Mouse (Mus musculus) heart, embryonic 13.5 days (tissue): Measurements from ENCODE around the gene Il13. TPM values are rescaled to one million over a fixed set of nuclear protein-coding genes. Genes with fewer than 3 reads are reported as not detected.

Experiments used
- ATAC-seq: fragments of 200-750 bp; cut with Nextera tagmentation; 2 replicates; pipeline ENCODE4 v1.8.0; 2017; ENCODE audit warnings: moderate TSS enrichment; ENCODE audit not compliant: insufficient number of reproducible peaks, low FRiP score, low TSS enrichment; ENCODE audit errors: extremely low read depth
- H3K27ac ChIP-seq: fragments of 300-500 bp; sonication (generic); replicated peaks from 2 replicates; pipeline ENCODE4 v1.5.1; 2015; ENCODE audit warnings: moderate library complexity, mild to moderate bottlenecking, inconsistent platforms
- H3K27me3 ChIP-seq: fragments of 300-500 bp; sonication (generic); replicated peaks from 2 replicates; pipeline ENCODE4 v1.6.1; 2015; ENCODE audit warnings: mild to moderate bottlenecking, inconsistent platforms
- H3K36me3 ChIP-seq: fragments of 300-500 bp; sonication (generic); 2 replicates; pipeline ENCODE4 v1.6.1; 2015; ENCODE audit warnings: mild to moderate bottlenecking, inconsistent platforms
- H3K4me1 ChIP-seq: fragments of 300-500 bp; sonication (generic); 2 replicates; pipeline ENCODE4 v1.6.1; 2015; ENCODE audit warnings: inconsistent platforms
- H3K4me2 ChIP-seq: fragments of 300-500 bp; sonication (generic); 2 replicates; pipeline ENCODE4 v1.6.1; 2015; ENCODE audit warnings: inconsistent platforms, mild to moderate bottlenecking, moderate library complexity
- H3K4me3 ChIP-seq: fragments of 300-500 bp; sonication (generic); 2 replicates; pipeline ENCODE4 v1.5.1; 2015; ENCODE audit warnings: moderate library complexity, mild to moderate bottlenecking, inconsistent platforms
- H3K9ac ChIP-seq: fragments of 300-500 bp; sonication (generic); 2 replicates; pipeline ENCODE4 v1.6.1; 2015; ENCODE audit warnings: inconsistent platforms, mild to moderate bottlenecking, moderate library complexity
- H3K9me3 ChIP-seq: fragments of 300-500 bp; sonication (generic); 2 replicates; pipeline ENCODE4 v1.6.1; 2016; ENCODE audit warnings: inconsistent platforms
- WGBS: fragments of 180-500 bp; shearing (Covaris S2); methylation state at CpG from one replicate; pipeline ENCODE4 v1.1.7; 2015; ENCODE audit warnings: mixed read lengths; 5-methylcytosine and 5-hydroxymethylcytosine counted together
- polyA plus RNA-seq: library from polyadenylated mRNA; unstranded; fragments of >200 nt; fragmentation: Nextera tagmentation; extraction: Ambion mirVana; gene quantifications from 2 replicates; pipeline ENCODE4 v1.2.1, GENCODE M21; 2015

The Il13 gene
- polyA plus RNA-seq = not detected in 2 replicates

DNA sequence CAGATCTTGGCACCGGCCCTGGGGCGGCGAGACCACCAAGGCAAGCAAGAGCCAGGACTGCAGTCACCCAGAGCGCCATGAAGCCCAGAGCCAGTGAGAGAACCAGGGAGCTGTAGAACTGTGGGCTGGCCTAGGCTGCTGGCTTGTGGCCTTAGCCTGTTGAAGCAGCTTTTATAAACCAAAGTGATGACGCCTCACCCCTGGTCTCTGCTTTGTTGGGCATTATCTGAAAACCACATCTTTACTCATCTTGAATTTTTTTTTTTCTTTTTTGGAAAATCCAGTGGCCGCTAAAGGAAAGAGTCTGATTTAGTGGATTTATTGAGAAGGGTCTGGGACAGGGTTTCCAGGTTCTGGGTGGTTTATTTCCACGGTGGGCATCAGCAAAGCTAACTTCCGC is at the start of gene Il13:
Gene Il13 (minus strand): TSS at position 147 of the 400 bp plus-strand sequence.
- Histone ChIP-seq H3K4me2 (no peak within 1 kb of the TSS), H3K9me3 (no peaks in the 10 kb centered on the region), H3K4me1 (peaks cover 18% of the 10 kb centered on the region), H3K27me3 (peaks cover 42% of the 10 kb centered on the region), H3K9ac (no peak within 1 kb of the TSS), H3K27ac (no peak within 1 kb of the TSS), H3K36me3 (no peaks in the 10 kb centered on the region), H3K4me3 (no peak within 1 kb of the TSS)
- whole genome bisulfite sequencing = 83% methylated on average over 8 of the region's 8 CpGs
- no peak for ATAC-seq

DNA sequence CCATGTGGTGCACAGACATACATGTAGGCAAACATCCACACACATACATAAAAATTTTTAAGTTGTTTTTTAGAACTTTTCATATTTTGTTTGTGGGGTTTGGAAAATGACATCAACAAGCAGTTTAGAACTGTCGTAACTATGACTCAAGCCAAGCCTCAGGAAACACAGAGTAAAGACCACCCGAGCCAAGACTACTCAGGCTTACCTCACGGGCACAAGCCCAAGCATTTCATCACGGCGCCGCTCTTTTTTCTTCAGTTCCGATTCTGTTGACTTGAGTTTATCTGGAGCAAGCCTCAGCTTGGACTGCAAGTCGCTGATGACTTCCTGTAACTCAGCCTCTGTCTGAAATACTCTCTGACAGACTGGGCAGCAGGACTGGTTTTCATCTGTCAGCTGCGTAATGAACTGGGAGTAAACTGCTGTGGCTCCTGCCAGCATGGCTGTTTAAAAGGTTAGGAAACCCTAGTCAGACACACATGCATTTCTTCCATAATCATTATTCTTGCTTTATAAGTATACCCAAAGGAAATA is 48.6 kb upstream of the Il13 start:
- peaks cover 52% of the 10 kb centered on the region for H3K36me3 ChIP-seq
- no peak; the same call in 1 of the 2 replicates for ATAC-seq
- 38% methylated on average over 9 of the region's 9 CpGs for WGBS
- no peak overlapping the region for H3K9ac ChIP-seq
- H3K27me3 ChIP-seq = no peaks in the 10 kb centered on the region
- peaks cover 23% of the 10 kb centered on the region for H3K4me1 ChIP-seq
- no peaks in the 10 kb centered on the region for H3K9me3 ChIP-seq
- H3K4me2 ChIP-seq = peak overlapping the region; percentile 30
- peak overlapping the region; percentile 75 for H3K27ac ChIP-seq
- H3K4me3 ChIP-seq = no peak overlapping the region

DNA sequence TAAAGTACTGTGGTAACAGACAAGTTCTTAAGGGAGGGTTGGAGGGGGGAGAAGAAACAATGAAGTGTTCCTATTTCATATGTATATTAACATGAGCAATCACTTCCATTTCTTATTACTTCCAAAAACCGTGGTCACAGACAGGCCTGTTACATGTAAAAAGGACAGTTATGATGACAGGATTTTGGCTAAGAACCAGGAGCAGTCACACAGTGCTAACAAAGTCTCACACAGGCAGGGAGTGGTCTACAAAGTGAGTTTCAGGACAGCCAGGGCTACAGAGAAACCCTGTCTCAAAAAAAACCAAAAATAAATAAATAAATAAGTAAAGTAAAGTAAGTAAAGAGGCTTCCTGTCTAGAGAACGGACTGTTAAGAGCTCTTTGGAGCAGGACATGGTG is 47.7 kb upstream of the Il13 start:
- Histone ChIP-seq H3K9ac (no peak overlapping the region), H3K4me3 (no peak overlapping the region), H3K4me2 (peak overlapping the region; percentile 29; the same call in 1 of the 2 replicates), H3K36me3 (peaks cover 52% of the 10 kb centered on the region), H3K27ac (peak overlapping the region; percentile 75), H3K4me1 (peaks cover 23% of the 10 kb centered on the region), H3K9me3 (no peaks in the 10 kb centered on the region), H3K27me3 (no peaks in the 10 kb centered on the region)
- 36% methylated on average over 2 of the region's 2 CpGs for WGBS
- ATAC-seq = no peak

DNA sequence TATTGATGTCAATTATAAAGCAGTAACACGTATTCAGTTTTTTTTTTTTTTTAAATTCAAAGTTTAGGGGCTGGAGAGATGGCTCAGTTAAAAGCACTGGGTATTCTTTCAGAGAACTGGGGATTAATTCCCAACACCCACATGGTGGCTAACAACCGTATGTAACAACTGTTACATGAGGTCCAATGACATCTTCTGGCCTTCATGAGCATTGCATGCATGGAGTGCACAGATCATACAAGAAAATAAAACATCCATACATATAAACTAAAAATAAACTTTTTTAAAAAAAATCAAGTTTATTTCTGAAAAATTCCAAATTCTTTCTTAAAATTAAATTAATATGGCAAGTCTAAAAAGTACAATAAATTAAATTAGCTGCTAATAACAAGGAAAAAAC is 47.2 kb upstream of the Il13 start:
- H3K27me3 ChIP-seq = no peaks in the 10 kb centered on the region
- no peak overlapping the region for H3K4me3 ChIP-seq
- peaks cover 53% of the 10 kb centered on the region for H3K36me3 ChIP-seq
- no peak overlapping the region for H3K9ac ChIP-seq
- ATAC-seq = no peak
- peaks cover 23% of the 10 kb centered on the region for H3K4me1 ChIP-seq
- H3K4me2 ChIP-seq = no peak overlapping the region
- no peak overlapping the region for H3K27ac ChIP-seq
- 97% methylated on average over 2 of the region's 2 CpGs for WGBS
- no peaks in the 10 kb centered on the region for H3K9me3 ChIP-seq

DNA sequence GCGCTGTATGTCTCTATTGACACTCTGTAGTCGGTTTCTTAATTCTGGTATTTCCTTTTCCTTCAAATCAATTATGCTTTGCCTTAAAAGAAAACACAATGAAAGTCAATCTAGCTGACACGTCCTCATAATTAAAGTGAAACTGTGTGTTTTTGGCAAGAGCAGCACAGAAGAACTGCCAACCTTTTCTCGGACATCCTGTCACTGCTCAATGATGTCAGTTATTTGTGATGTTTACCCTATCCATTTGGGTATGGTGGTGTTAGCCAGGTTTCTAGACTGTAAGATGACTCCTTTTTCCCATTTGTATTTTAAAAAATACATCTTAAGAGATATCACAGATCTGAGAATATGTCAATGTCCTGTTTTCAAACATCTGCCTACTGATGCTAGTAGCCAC is 45.6 kb upstream of the Il13 start:
- ATAC-seq = no peak
- H3K36me3 ChIP-seq = peaks cover 59% of the 10 kb centered on the region
- no peak overlapping the region for H3K4me3 ChIP-seq
- 81% methylated on average over 4 of the region's 4 CpGs for WGBS
- H3K4me1 ChIP-seq = peaks cover 23% of the 10 kb centered on the region
- H3K9me3 ChIP-seq = no peaks in the 10 kb centered on the region
- H3K9ac ChIP-seq = no peak overlapping the region
- H3K27ac ChIP-seq = no peak overlapping the region
- H3K27me3 ChIP-seq = no peaks in the 10 kb centered on the region
- H3K4me2 ChIP-seq = no peak overlapping the region

DNA sequence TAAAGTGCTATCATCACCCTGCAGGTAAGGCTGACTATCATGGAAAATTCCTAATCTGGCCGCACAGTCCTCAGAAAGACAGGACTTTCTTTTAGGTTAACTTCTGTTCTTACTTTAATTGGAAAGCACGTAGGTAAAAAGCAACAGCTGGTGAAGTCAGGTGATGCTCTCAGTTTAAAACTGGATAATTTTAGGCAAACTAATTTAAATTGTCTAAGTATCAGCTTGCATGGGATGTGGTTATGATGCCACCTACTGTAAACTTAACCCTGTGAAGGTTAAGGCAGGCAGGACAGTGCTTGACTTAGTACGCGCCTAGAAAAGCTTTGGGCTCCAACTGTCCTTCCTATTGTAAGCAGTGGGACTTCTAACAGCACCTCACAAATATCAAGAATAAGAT is 36.9 kb upstream of the Il13 start:
- Histone ChIP-seq H3K4me3 (no peak overlapping the region), H3K4me1 (no peaks in the 10 kb centered on the region), H3K27ac (no peak overlapping the region), H3K4me2 (no peak overlapping the region), H3K9me3 (no peaks in the 10 kb centered on the region), H3K27me3 (no peaks in the 10 kb centered on the region), H3K9ac (no peak overlapping the region), H3K36me3 (peaks cover 82% of the 10 kb centered on the region)
- ATAC-seq = no peak
- WGBS = 93% methylated on average over 4 of the region's 4 CpGs

DNA sequence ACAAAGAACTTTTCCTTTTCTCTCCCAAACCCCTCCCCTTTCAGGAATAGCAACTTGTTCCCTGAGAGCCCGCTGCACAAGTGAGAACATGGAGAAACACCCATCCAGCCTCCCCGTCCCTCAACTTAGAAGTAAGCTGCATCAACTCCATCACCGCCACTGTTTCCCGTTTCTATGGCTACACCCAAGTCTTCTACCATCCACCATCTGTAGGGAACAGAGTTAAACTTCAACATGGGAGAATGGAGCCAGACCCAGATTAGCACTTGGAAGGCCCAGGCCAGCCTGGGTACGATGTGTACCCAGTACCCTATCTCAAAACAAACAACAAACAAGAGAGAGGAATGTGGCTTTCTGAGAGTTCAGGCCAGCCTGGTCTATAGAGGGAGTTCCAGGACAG is 29.6 kb upstream of the Il13 start:
- H3K27me3 ChIP-seq = no peaks in the 10 kb centered on the region

DNA sequence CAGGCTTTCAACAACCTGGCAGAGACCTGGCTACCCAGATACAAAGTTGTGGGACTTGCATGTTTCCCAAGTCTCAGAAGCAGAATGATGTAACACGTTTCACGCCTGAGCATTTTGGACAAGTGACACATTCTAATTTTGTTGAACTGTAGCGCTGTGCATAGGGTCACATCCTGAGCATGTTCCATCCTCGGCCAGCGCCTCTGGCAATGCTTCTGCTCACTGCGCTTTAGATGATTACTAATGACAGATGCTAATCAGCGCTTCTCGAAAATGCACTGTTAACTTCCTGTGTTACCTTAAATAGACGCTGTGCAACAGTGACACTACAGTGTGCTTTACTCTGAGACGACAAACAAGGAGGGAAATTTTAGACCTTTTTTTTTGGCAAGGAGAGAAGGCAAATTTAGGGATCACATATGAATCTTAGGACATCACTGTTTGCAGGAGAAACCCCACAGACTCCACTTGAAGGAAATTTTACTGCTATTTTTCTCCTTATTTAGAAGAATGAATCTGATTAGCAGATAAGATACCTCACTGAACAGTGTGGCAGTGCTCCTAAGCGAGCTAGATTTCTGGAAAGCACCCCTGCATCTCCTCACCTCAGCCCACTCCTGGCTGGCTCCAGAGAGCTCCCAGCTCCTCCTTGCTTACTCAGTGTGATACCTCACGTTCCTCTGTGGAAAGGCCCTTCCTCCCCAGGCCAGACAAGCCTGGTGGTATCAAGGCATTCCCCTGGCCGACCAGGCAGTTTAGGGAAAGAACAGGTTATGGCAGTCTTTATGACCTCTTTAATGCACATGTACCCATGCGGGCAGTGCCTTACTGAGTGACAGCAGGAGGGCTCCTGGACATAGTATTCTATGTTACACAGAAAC is 28.5 kb upstream of the Il13 start:
- 39% methylated on average over 14 of the region's 14 CpGs for WGBS

More for the DNA sequence above, 29.6 kb upstream of the Il13 start:
- Histone ChIP-seq H3K4me1 (peaks cover 13% of the 10 kb centered on the region), H3K4me3 (no peak overlapping the region), H3K9me3 (no peaks in the 10 kb centered on the region), H3K27ac (no peak overlapping the region), H3K4me2 (no peak overlapping the region), H3K9ac (no peak overlapping the region), H3K36me3 (peaks cover 45% of the 10 kb centered on the region)
- no peak for ATAC-seq
- 77% methylated on average over 5 of the region's 5 CpGs for WGBS

DNA sequence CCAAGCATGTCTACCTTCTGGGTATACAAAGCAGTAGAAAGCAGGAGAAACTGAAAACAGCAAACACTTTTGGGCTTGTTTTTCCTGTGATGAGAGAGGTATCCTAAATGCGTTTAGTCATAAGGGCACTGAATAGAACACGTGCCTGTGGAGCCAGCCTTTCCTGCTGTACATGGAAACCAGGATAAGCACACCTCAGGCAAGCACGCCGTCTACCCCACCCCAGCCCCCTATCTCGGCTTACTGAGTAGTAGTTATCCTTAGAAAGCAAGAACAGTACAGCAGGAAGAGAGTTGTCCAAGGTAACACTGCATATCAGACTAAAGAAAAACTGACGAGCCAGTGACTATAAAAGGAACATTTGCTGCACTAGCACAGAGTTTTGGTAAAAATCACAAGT is 23.3 kb upstream of the Il13 start:
- Histone ChIP-seq H3K27ac (no peak overlapping the region), H3K9ac (no peak overlapping the region), H3K9me3 (no peaks in the 10 kb centered on the region), H3K36me3 (peaks cover 22% of the 10 kb centered on the region), H3K4me1 (peaks cover 43% of the 10 kb centered on the region), H3K27me3 (no peaks in the 10 kb centered on the region), H3K4me3 (no peak overlapping the region), H3K4me2 (no peak overlapping the region)
- no peak for ATAC-seq
- 46% methylated on average over 6 of the region's 6 CpGs for WGBS

More for the DNA sequence above, 28.5 kb upstream of the Il13 start:
- Histone ChIP-seq H3K4me1 (peaks cover 15% of the 10 kb centered on the region), H3K9ac (peak overlapping the region; percentile 54; the same call in 1 of the 2 replicates), H3K36me3 (peaks cover 37% of the 10 kb centered on the region), H3K27ac (no peak overlapping the region), H3K4me2 (no peak overlapping the region; the same call in 1 of the 2 replicates), H3K9me3 (no peaks in the 10 kb centered on the region), H3K27me3 (no peaks in the 10 kb centered on the region), H3K4me3 (no peak overlapping the region)
- ATAC-seq = no peak

DNA sequence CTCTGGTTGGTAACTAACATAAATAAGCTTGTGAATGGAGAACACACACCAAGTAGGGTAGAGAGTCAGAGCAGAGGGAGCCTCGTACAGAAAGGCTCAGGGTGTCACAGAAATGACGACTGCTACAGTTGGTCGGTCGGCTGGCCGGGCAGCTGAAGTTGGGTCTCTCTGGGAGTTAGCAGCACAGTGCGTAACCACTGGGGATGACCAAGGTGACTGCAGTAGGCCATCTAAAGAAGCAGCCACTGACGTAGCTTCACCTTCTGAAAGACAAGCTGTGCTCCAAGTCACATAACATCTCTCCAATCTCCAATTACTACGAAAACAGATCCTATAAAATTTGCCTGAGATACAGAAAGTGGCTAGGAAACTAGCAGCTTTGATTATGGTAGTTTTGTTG is 22.9 kb upstream of the Il13 start:
- 70% methylated on average over 8 of the region's 8 CpGs for WGBS
- H3K4me3 ChIP-seq = no peak overlapping the region
- H3K4me1 ChIP-seq = peaks cover 39% of the 10 kb centered on the region
- peaks cover 26% of the 10 kb centered on the region for H3K36me3 ChIP-seq
- H3K27me3 ChIP-seq = no peaks in the 10 kb centered on the region
- ATAC-seq = no peak
- no peak overlapping the region for H3K4me2 ChIP-seq
- H3K9me3 ChIP-seq = no peaks in the 10 kb centered on the region
- H3K9ac ChIP-seq = no peak overlapping the region
- no peak overlapping the region; the same call in 1 of the 2 replicates for H3K27ac ChIP-seq

DNA sequence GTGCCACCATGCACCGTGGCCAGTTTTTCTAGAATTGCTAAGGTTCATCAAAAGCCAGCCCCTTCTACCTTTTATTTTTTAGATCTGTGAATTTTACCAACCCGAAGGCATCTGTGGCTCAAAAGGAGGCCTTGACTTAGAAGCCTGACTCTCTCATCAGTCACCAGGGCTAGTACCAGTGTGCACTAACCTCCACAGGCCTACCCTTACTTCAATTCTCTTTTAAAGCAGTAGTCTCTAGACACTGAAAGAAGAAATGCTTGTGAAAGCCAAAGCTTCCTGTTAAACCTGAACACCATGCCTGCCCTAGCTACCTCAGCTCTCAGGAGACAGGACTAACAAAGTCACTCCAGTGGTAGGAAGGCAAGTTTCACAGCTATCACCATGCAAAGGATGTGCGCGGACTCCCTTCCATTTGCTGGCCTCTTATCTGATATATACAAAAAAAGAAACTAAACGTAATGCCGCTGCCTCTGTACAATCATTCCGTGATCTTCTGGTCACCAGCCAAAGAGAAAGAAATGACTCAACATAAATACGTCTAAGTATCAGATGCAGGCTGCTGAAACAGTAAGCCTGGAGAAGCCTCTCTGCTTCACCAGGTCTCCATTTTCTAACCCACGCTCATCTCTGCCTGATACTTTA is 22.2 kb upstream of the Il13 start:
- Histone ChIP-seq H3K36me3 (peaks cover 33% of the 10 kb centered on the region), H3K4me2 (no peak overlapping the region), H3K27ac (no peak overlapping the region), H3K9me3 (no peaks in the 10 kb centered on the region), H3K9ac (no peak overlapping the region), H3K4me1 (peaks cover 39% of the 10 kb centered on the region), H3K4me3 (no peak overlapping the region), H3K27me3 (no peaks in the 10 kb centered on the region)
- no peak for ATAC-seq
- 49% methylated on average over 9 of the region's 9 CpGs for WGBS
